Mouse (Mus musculus) spleen, adult 12 weeks (tissue): Measurements from ENCODE around the gene Dpy30.
"Not testable (repeated sequence)": the region's sequence is repeated elsewhere in the genome, so short reads cannot be mapped to it uniquely, and the experiment has no call there.

ENCODE experiments used
- DNase-seq: peaks from one replicate; pipeline ENCODE4 v3.0.0; 2022; ENCODE audit warnings: low spot score

Gene Dpy30

DNA sequence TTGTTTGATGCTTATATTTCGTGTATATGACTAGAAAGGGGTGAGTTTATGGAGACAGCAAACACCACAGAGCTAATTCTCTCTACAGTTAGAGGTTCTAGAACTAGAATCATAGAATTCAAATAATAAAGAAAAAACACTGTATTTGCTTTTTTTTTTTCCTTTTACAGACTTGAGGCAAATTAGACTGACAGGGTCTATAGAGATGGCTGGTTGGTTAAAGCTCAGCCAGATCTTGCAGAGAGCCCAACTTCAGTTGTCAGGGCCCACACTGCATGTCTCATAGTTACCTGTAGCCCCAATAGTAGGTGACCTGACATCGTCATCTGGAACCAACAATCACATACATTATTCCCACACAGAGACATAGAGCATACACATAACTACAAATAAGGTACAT is at the start of gene Dpy30:
TSS of gene Dpy30 (minus strand) at position 101 of the 400 bp plus-strand sequence.
- no peak for DNase-seq

DNA sequence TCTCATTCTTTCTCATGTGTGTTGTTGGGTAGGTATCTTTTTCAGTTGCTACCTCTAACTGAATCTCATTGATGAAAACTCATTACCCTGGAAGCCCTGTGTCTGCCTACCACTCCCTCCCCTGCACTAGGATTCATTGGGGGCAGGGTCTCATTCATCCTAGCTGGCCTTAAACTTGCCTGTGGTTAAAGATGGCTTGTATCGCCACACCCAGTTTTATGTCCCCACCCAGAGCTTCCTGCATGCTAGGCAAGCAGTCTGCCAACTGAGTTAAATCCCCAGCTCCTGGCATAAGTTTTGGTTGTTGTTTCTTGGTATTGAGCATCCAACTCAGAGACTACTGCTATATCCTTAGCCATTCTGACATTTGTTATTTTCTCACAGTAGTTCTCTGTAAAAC is 39.8 kb upstream of the Dpy30 start:
- no peak for DNase-seq

DNA sequence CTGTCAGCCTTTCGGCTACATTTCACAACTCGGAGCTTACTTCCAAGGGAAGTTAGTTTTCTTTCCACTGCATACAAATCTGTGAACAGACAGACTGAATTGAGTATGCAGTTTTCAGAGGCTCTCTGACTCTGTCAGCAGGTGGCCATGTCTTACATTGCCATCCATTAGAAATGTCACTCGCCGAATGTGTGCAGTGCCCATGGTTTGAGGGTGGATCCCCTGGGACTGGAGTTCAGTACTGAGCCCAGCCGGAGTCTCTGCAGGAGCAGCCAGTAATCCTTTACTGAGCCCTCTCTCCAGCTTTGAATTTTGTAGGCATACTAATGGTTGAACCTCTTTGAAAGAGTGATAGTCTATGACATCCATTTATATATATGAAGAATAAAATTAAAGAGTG is 17.4 kb upstream of the Dpy30 start:
- DNase-seq: no peak

DNA sequence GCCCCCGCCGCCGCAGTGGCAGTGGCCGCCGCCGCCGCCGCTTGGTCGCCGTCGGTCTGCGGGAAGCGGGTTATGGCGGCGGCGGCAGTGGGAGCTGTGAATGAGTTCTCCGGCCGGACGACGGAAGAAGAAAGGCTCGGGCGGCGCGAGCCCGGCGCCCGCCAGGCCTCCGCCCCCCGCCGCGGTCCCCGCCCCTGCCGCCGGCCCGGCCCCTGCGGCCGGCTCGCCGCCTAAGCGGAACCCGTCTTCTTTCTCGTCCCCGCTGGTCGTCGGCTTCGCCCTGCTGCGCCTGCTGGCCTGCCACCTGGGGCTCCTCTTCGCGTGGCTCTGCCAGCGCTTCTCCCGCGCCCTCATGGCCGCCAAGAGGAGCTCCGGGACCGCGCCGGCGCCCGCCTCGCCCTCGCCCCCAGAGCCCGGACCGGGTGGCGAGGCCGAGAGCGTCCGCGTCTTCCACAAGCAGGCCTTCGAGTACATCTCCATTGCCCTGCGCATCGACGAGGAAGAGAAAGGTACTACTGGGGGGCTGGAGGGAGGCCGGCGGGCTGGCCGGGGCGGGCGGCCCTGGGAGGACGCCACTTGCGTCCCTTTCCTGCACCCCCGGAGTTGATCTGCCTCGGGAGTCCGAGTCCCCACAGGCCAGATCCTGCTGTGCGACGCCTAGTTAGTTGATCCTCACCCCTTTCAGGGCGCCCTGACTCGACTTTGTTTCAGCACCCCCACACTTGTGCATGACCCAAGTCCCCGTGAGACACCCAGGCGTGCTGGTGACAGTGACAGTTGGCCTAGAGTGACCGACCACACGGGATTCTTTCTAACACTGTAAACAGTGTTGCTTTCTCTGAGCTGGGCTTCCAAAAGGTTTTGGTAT is 15.4 kb upstream of the Dpy30 start, which contains the start of gene Spast:
TSS of gene Spast (plus strand) at position 51 of the 868 bp plus-strand sequence.
- DNase-seq: peak; percentile 69

DNA sequence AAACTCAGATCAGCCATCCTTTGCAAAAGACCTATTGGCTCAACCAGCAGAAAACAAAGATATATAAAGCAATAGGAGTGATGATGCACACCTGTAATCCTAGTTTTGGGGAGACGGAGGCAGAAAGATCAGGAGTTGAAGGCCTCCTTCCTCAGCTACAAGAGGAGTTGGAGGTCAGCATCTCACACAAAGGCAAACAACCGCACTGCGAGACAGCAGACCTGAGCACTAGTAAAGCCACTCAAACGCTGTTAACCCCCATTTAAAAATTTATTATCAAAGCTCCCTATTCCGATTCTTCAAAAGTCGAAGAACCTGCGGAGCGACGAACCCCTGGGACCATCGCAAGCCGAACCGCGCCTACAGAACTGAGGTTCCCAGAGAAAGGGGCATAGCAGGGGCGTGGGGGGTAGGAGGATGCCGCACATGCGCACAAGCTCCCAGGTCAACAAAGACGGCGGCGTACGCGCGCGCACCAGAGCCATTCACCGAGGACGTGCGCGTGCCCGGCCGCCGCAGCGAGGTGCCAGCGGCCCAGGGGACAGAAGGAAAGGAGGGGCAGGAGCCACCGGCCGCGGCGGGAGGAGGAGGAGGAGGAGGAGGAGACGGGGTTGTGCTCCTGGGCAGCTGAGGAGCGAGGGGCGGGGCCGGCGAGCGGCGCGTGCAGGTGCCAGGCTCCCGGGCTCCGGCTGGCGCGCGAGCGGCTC is 14.6 kb upstream of the Dpy30 start:
- DNase-seq: peak; percentile 85

DNA sequence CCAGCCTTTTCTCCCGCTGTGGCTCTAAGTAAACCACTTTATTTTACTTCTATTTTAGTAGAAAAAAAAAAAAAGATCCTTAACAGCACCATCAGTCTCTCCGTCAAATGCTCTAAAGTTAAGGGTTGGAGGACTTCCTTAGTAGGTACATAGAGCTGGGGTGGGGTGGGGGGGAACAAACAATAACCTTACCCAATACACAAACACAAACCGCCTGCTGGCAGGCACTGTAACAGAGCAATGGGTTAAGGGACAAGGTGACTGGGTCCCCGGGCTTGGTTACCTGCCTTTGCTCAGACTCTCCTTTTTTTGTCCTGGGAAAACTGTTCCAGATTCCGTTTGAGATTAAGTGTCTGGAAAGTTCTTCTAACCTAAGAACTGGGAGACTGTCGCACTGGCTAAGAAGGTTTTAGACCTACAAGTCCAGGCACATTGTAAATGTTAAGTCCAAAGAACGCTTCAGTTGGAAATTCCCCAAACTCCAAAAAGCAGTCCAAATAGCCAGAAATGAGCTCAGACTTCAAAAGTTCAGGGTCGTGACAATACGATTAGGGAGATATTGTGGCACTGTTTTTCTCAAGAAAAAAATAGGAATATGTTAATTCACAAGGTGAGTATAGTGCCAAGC is 7.4 kb upstream of the Dpy30 start:
- DNase-seq: no peak

DNA sequence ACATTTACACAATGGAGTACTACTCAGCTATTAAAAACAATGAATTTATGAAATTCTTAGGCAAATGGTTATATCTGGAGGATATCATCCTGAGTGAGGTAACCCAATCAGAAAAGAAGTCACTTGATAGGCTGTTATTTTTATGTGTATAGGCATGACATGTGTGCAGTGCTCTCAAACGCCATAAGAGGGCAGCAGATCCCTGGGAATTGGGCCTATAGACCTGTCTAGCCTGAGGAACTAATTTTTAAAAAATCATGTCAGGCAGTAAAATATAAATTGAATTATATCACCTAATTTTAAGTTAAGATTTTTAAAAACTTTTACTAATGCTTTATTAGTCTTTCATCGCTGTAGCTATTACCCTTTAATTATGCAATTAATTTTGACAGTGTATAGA is 4.4 kb upstream of the Dpy30 start:
- peak; percentile 52 for DNase-seq

DNA sequence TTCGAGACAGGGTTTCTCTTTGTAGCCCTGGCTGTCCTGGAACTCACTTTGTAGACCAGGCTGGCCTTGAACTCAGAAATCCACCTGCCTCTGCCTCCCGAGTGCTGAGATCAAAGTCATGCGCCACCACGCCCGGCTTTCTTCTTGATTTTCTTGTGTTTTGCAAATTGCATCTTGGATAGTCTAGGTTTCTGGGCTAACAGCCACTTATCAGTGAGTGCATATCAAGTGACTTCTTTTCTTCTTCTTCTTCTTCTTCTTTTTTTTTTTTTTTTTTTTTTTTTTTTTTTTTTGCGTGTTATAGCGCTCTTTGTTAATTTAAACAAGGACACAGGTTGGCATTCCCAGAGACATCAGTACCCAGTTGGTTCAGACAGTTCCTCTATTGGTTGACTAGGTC is 3.5 kb upstream of the Dpy30 start:
- DNase-seq: not testable (repeated sequence)

DNA sequence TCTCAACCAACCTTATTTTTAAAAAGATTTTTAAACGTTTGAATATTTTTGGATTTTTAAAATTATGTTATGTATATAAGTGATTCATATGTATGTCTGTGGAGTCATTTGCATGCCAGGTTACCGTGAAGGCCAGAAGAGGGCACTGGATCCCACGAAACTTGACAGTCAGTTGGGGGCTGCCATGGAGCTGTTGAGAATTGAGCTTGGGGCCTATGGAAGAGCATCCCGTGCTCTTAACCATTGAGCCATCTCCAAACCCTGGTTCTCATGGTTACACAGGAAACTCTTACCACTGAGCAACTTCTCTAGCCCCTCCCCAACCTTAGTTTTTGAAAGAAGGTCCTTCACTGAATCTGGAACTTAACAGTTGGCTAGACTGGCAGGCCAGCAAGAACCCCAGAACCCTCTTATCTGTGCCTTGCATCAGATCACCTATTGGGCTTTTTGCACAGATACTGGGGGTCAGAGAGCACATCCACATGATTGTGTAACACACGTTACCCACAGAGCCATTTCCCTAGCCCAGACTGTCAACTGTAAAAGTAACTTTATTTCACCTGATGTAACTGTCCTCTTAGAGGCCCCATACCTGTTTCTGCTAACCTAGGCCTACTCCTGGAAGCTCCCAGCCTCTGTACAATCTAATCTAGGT is 1.2 kb downstream of the Dpy30 start:
- no peak for DNase-seq

DNA sequence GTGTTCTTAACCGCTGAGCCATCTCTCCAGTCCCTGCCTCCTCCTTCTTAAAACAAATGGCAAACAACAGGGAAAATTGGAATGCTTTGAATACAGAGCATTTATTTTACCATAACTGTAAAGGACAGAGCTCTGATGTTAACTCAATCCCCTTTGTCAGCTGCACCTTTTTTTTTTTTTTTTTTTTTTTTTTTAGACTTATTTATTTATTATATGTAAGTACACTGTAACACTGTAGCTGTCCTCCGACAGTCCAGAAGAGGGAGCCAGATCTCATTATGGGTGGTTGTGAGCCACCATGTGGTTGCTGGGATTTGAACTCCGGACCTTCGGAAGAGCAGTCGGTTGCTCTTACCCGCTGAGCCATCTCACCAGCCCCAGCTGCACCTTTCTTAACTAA is 5.0 kb downstream of the Dpy30 start:
- DNase-seq: no peak

DNA sequence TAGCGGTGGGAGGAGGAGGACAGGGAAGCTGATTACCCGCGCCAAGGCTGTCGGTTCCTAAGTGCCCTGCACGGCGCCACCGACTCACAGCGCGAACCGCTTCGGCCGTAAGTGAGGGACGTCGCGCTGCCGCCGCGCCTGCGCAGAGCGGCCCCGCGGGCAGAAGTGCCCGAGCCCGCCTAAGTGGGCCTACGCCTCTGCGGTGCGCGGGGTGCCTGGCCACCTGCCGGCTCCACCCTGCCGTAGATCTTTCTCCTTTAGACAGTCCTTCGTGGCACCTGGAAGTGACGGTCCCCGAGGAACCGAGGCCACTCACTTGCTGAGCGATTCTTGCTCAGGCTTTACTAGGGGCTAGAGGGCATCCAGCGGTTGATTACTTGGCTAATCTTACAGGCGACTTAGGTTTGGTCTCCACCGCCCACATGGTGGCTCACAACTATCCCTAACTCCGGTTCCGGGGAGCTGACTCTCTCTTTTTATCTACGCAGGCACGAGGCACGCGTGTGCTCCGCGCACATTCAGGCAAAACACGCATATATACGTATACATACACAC is 7.4 kb downstream of the Dpy30 start:
- peak; percentile 87 for DNase-seq

DNA sequence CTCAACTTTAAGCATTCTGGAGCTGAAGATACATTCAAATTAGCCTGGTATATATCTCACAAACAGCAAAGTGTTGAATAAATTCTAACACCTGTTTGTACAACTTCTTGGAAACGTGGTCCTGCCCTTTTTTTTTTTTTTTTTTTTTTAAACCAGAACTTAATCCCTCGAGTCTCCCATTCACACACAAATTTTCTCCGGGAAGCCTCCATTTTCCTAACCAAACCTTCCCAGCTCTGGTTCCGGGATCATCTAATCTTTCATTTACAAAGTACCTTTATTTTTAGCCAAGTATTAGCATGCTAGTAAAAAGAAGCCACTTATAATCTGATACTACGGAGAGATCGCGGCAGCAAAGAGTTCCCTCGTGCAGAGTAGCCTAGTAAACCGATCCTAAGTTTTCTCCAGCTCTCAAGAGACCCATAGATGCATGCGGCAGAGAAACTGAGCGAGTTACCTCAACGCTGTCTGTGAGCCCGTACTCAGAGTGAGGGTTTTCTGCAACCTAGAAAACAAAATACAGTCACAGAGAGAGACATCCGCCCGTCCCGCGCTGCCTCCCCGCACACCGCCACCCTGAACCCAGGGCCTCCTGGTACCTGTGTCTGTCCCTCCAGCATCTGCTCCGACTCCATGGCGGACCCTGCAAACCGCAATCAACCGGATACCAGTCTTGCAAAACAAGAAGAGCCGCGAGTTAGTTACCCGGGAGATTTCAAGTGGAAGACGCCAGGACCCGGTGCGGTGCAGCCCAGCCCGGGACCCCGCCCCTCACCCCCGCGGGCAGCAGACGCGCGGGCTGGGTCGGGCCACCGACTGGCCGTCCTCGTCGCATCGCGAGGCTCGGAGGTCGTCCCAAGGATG is 8.1 kb downstream of the Dpy30 start:
- DNase-seq: no peak

DNA sequence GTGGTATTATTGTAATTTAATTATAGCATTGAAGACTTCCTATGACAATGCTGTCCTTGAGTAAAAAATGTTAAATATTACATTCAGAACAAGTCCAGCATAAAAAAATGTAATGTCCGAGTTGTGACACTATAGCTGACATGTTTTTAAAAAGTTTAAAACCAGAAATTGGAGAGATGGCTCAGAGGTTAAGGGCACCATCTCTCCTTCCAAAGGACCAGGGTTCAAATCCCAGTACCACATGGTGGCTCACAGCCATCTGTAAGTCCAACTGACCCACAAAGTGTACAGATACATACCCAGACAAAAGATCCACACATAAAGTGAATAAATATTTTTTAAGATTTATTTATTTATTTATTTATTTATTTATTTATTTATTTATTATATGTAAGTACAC is 17.7 kb downstream of the Dpy30 start:
- no peak for DNase-seq

DNA sequence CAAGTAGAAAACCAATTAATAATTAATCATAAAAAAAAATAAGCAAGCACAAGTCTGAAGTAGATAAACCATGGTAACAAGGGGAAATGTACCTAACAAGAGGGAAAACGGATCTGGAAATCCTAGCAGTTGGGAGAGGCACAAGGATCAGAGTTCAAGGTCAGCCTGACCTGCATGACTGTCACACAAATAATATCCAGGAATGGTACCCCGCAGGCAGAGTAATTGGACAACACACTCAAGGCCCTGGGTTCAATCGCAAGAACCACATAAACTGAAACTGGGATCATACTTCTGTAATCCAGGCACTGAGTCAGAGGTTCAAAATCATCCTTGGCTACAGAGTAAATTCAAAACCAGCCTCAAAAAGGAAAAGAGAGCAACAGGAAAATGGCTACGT is 18.1 kb downstream of the Dpy30 start:
- no peak for DNase-seq

DNA sequence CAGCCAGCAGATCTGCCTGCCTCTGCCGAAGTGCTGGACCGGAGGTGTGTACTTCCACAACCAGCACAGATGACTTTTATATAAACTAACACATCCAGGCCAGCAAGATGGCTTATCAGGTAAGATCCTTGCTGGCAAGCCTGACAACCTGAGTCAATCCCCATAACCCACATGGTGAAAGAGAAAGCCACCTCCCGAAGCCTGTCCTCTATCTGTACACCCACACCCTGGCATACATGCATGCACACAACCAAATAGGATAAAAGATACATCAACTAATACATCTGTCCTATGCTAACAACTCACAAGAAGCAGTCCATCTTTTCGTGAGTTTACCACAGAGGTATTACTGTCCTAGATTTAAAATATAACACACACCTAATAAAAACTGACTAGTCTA is 19.7 kb downstream of the Dpy30 start:
- DNase-seq: no peak

DNA sequence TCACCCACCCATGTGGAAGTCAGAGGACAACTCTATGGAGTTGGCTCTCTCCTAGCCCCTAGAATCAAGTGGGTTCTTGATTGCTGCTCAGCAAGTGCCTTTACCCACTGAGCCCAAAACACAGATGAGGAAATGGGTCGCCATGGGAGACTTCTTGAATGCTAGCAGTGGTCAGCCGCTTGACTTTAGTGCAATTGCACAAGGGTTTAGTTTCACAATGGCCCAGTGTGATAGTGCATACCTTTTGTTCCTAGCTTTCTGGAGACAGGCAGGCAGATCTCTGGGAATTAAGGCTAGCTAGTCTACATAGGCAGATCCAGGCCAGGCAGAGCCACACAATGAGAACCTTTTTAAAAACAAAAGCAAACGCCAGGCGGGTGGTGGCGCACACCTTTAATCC is 23.7 kb downstream of the Dpy30 start:
- no peak for DNase-seq

DNA sequence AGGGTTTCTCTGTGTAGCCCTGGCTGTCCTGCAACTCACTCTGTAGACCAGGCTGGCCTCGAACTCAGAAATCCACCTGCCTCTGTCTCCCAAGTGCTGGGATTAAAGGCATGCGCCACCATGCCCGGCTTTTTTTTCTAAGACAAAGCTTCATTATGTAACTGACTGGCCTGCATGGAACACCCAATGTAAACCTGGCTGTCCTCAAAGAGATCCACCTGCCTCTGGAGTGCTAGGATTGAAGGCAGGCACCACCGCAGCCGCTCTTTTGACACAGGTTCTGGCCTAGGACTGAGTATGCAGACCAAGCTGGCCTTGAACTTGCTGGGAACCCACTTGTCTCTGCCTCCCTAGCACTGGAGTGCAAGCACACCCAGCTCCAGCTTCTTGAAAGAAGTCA is 26.8 kb downstream of the Dpy30 start:
- not testable (repeated sequence) for DNase-seq

DNA sequence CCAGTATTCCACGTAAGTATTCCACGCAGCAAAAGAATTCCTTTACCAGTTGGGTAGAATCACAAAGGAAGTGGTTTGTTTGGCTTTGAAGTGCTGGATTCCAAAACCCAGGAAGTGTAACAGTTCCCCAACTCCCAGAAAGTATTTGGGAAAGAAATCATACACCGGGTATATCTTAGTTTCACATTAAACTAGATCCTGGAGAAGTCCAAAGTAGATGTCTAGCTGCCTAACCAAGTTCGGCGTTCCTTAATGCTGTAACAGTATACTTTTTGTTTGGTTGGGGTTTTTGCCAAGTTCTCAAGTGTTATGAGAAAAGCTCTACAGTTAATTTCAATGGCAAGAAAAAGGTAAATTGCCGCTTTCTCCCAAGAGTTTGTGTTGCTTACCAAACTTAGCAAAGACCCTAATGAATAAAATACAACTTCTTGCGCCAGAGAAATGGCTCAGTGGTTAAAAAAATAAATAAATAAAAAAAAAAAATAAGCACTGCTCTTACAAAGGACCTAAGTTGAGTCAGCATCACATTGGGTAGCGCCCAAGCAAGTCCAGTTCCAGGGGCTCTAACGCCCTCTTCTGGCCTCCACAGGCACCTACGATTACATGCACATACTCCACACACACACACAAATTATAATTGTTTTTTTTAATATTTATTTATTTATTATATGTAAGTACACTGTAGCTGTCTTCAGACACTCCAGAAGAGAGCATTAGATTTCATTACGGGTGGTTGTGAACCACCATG is 27.5 kb downstream of the Dpy30 start:
- no peak for DNase-seq

DNA sequence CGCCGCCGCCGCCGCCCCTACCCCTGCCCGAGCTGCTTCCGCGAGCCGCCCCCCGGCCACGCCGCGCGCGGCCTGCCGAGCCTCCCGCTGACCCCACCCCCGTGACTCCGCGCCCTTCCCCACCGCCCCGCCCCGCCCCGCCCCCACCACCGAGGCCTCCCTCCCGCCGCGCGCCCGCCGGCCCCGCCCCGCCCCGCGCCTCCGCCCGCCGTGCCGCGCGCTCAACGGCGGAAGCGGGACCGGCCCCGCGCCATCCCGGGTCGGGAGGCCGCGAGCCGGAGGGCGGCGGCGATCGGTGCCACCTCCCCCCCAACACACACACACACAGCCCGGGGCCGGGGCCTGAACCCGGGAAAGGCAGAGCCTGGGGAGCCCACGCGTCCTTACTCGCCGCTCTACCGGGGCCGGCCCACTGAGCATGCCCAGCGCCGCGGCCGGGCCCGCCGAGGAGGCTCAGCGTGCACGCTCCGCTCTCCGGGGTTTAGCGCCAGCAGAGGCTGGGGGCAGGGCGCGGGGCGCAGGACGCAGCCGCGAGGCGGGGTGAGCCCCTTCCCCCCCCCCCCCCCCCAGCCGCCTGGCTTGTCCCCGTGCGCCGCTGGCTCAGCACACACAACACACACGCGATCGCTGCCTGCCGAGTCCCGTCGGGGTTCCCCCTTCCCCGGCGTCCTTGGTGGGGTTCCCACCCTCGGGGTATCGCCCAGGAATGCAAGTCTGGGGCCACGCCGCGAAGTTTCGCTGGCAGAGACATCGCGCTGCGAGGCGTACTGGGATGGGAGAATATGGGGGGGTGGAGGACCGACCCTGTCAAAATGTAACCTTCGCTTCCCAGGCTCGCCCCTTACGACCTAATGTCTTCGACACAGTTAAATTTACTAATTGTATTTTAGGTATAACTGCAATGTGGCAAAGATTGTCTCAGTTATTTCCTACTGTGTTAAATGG is 28.4 kb downstream of the Dpy30 start, which contains the start of gene Memo1:
TSS of gene Memo1 (minus strand) at position 496 of the 945 bp plus-strand sequence.
- DNase-seq: peak; percentile 46
